Mouse (Mus musculus): ENCODE results near the gene Chad. TPM values are rescaled to one million over a fixed set of nuclear protein-coding genes. Genes with fewer than 3 reads are reported as not detected.

Chad gene
- polyA plus RNA-seq, 1 experiment from 2014 or later = 0.23 TPM

DNA sequence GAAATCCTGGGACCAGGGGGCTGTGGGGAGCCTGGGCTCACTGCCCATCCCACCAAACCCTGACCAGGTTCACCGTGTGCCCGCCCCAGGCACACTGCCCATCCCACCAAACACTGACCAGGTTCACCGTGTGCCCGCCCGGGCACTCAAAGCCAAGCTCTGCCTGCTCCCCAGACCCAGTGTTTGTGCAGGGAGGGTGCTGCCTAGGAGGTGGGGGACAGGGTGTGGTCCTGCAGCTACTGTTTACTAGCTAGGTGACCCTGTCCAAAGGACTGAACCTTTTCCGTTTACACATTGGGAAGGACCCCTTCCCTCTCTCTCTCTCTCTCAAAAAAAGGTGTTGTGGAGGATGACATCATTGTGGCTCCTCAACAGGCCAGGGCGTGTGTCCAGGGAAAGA is 2.5 kb downstream of the Chad start:
- H3K4me1 ChIP-seq = peaks cover 22% of the 10 kb centered on the region
- peaks cover 12% of the 10 kb centered on the region; the same call in 1 of the 2 replicates for H3K27me3 ChIP-seq
- no peak overlapping the region for H3K4me3 ChIP-seq (replicated peaks)
- 90% methylated on average over 7 of the region's 7 CpGs for WGBS
- no peak overlapping the region for H3K27ac ChIP-seq
- ATAC-seq (replicated peaks; ENCODE audit: low FRiP score) = no peak
- H3K4me2 ChIP-seq = no peak overlapping the region
- no peak overlapping the region for H3K9ac ChIP-seq
- no peaks in the 10 kb centered on the region for H3K9me3 ChIP-seq (replicated peaks)
- H3K36me3 ChIP-seq = peaks cover 25% of the 10 kb centered on the region

DNA sequence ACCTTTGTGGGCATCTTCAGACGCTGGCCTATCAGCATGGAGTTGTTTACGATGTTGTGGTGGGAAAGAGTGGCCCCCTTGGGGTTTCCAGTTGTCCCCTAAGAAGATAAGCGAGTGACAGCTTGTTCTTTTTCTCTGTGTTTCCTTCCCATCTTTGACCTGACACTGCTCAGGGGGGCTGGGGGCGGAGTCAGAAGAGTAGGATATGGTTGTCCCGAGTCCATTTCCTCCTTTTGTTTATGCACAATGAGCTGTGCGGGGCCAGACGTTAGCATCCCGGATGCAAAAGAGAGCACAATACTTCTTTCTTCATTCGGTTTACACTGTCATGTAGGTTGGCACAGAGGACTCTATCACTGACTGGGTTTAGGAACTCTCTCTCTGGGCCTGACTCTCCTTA is 5.8 kb downstream of the Chad start:
- Histone ChIP-seq H3K4me2 (0 out of 2 replicates have a peak overlapping the region, but pooled peaks have one; percentile 12), H3K9me3 (replicated peaks) (no peaks in the 10 kb centered on the region), H3K27me3 (peaks cover 4% of the 10 kb centered on the region; the same call in 1 of the 2 replicates), H3K4me3 (replicated peaks) (no peak overlapping the region), H3K4me1 (0 out of 2 replicates have a peak, but pooled peaks cover 9% of the 10 kb centered on the region), H3K27ac (peak overlapping the region; percentile 76), H3K9ac (no peak overlapping the region), H3K36me3 (peaks cover 25% of the 10 kb centered on the region)
- 42% methylated on average over 9 of the region's 9 CpGs for WGBS
- ATAC-seq (replicated peaks; ENCODE audit: low FRiP score) = 0 out of 2 replicates have a peak, but pooled peaks have one; percentile 16

DNA sequence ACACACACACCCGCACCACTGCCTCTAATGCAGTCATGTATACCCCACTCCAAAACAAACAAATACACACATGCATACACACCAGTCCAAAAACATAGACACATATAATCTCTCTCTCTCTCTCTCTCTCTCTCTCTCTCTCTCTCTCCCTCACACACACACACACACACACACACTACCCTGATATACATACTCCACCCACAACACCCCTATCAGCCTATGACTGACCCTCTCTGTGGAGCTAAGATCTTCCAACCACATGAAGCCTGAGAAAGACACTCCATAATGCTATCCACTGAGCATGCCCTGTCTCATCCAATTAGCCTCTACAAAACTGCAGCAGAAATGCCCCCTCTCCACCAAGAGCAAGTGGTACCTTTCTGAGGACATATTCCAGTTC is 7.0 kb downstream of the Chad start:
- 79% methylated on average over 1 of the region's 1 CpGs for WGBS
- no peak overlapping the region for H3K4me2 ChIP-seq
- peak overlapping the region; percentile 76; the same call in 1 of the 2 replicates for H3K27ac ChIP-seq
- H3K27me3 ChIP-seq = no peaks in the 10 kb centered on the region
- H3K9ac ChIP-seq = no peak overlapping the region
- H3K9me3 ChIP-seq (replicated peaks) = no peaks in the 10 kb centered on the region
- no peak for ATAC-seq (replicated peaks; ENCODE audit: low FRiP score)
- H3K4me3 ChIP-seq (replicated peaks) = no peak overlapping the region
- 0 out of 2 replicates have a peak, but pooled peaks cover 9% of the 10 kb centered on the region for H3K4me1 ChIP-seq
- H3K36me3 ChIP-seq = peaks cover 25% of the 10 kb centered on the region

DNA sequence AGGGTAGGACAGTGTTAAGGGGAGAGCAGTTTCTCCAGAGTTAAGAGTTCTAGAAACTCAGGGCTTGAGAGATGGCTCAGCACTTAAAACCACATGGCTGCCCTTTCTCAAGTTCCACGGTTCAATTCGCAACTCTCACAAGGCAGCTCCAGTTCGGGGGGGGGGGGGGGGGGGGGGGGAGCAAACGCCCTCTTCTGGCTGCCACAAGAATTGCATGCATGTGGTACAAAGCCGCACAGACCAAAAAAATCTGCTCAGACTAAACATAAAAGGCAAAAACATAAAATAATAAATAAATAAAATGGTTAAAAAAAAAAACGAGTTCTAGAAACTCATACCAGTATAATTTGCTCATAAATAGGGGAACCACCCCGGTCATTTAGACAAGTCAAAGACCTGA is 9.7 kb downstream of the Chad start:
- no peak for ATAC-seq (replicated peaks; ENCODE audit: low FRiP score)
- H3K9ac ChIP-seq = no peak overlapping the region
- H3K4me2 ChIP-seq = no peak overlapping the region
- H3K9me3 ChIP-seq (replicated peaks) = no peaks in the 10 kb centered on the region
- H3K4me1 ChIP-seq = 0 out of 2 replicates have a peak, but pooled peaks cover 9% of the 10 kb centered on the region
- WGBS = 29% methylated on average over 6 of the region's 7 CpGs
- H3K27ac ChIP-seq = no peak overlapping the region
- no peaks in the 10 kb centered on the region for H3K27me3 ChIP-seq
- no peak overlapping the region for H3K4me3 ChIP-seq (replicated peaks)
- H3K36me3 ChIP-seq = peaks cover 13% of the 10 kb centered on the region

DNA sequence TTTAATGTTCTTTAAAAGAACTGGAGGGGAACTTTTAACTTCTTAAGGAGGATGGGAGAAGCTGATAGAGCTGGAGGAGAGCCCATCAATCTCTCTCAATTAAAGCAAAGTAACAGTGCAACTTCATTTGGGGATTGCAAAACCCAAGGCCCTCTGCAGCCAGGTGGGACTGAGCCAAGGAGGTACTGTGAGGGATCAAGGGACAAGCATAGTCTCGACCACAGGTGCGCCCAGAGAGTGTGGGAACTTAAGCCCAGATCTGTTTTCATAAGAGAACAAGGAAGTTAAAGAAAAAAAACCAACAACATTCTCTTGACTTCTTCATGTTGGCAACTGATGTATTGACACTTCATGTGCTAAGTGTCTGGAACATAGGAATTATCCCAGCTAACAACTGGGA is 10.2 kb downstream of the Chad start:
- H3K4me2 ChIP-seq = no peak overlapping the region
- 81% methylated on average over 2 of the region's 2 CpGs for WGBS
- H3K9ac ChIP-seq = no peak overlapping the region
- H3K4me3 ChIP-seq (replicated peaks) = no peak overlapping the region
- 0 out of 2 replicates have a peak, but pooled peaks cover 9% of the 10 kb centered on the region for H3K4me1 ChIP-seq
- H3K9me3 ChIP-seq (replicated peaks) = no peaks in the 10 kb centered on the region
- ATAC-seq (replicated peaks; ENCODE audit: low FRiP score) = no peak
- H3K36me3 ChIP-seq = peaks cover 8% of the 10 kb centered on the region; the same call in 1 of the 2 replicates
- H3K27me3 ChIP-seq = no peaks in the 10 kb centered on the region
- no peak overlapping the region for H3K27ac ChIP-seq

DNA sequence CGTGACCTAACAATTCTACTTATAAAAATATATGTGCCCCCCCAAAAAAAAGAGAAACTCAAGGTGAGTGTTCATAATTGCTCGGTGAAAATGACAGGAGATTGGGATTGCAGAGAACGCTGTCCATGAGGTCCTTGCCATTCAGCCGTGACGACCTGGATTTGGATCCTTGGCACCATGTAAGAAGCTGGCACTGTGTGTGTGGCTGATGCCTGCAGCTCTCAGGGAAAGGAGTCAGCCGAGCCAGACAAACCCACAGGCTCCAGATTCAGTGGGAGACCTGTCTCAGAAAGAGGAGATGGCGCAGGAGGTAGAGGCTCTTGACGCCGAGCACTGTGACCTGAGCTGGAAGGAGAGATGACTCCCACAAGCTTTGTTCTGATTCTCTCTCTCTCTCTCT is 11.5 kb downstream of the Chad start:
- 78% methylated on average over 9 of the region's 9 CpGs for WGBS

DNA sequence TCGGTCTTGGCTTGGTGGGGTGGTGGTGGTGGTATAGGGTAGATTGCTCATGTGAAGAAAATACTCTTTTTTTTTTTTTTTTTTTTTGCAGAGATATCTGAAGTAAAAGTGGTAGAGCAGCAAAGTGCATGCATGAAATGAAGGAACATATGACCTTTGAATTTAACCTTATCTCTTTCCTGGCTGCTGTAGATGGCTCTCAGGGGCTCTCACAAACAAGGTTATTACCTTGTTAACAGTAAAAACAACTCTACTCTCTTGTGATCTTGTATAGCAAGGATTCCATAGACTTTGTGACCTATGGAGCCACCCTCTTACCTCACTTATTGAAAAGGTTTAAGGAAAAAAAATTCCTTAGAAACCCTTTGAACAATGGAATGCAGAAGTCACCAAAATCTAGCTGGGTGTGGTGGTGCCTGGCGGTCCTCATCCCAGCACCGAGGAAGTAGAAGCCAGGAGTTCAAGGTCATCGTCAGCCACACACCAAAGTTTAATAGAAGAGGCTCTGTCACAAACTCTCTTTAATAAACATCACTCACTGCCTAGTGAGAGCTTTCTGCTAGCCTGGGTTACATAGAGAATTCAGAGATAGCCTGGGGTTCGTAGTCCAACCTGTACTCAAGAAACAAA is 15.4 kb downstream of the Chad start:
- Histone ChIP-seq H3K9me3 (replicated peaks) (no peaks in the 10 kb centered on the region), H3K4me1 (no peaks in the 10 kb centered on the region), H3K36me3 (no peaks in the 10 kb centered on the region), H3K27ac (no peak overlapping the region), H3K27me3 (no peaks in the 10 kb centered on the region), H3K9ac (no peak overlapping the region), H3K4me2 (no peak overlapping the region), H3K4me3 (replicated peaks) (no peak overlapping the region)
- ATAC-seq (replicated peaks; ENCODE audit: low FRiP score) = no peak
- WGBS = 85% methylated on average over 5 of the region's 5 CpGs

More for the DNA sequence above, 11.5 kb downstream of the Chad start:
- no peak for ATAC-seq (replicated peaks; ENCODE audit: low FRiP score)
- Histone ChIP-seq H3K36me3 (no peaks in the 10 kb centered on the region), H3K4me2 (no peak overlapping the region), H3K4me3 (replicated peaks) (no peak overlapping the region), H3K9ac (no peak overlapping the region), H3K4me1 (0 out of 2 replicates have a peak, but pooled peaks cover 3% of the 10 kb centered on the region), H3K9me3 (replicated peaks) (no peaks in the 10 kb centered on the region), H3K27ac (no peak overlapping the region), H3K27me3 (no peaks in the 10 kb centered on the region)

DNA sequence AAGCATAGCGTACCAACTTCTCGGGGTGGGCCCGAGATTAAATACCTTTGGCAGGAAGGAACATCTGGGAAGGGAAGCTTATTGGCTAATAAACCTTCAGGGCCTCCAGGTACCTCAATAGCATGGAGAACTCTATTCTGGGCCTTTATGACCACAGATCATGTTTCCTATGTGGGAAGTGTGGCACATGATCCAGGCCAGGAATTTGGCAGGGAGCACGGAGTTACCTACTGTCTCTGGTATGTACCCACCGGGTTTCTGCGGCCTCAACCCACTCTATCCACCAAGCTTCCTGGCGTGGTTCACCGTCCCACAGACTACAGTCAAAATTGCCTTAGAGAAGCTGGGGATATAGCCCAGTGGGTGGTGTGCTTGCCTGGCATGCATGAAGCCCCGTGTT is 20.2 kb downstream of the Chad start:
- ATAC-seq (replicated peaks; ENCODE audit: low FRiP score) = no peak
- no peaks in the 10 kb centered on the region for H3K27me3 ChIP-seq
- H3K4me3 ChIP-seq (replicated peaks) = no peak overlapping the region
- H3K9me3 ChIP-seq (replicated peaks) = no peaks in the 10 kb centered on the region
- no peak overlapping the region for H3K9ac ChIP-seq
- H3K4me1 ChIP-seq = peaks cover 8% of the 10 kb centered on the region
- 88% methylated on average over 9 of the region's 9 CpGs for WGBS
- no peaks in the 10 kb centered on the region for H3K36me3 ChIP-seq
- H3K4me2 ChIP-seq = no peak overlapping the region
- H3K27ac ChIP-seq = no peak overlapping the region

DNA sequence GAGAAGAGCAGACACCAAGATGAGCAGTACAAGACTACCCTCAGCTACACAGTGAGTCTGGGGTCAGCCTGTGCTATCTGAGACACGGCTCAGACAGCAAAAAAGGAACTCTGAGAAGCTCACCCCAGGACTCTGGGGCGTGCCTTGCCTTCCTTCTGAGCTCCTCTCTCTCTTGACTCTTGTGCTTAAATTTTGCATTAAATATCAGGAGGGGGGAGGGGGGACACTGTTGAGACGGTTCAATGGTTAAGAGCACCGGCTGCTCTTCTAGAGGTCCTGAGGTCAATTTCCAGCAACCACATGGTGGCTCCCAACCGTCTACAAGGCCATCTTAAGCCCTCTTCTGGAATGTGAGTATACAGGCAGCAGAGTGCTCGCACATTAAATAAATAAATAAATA is 22.7 kb downstream of the Chad start:
- 66% methylated on average over 6 of the region's 6 CpGs for WGBS
- H3K4me3 ChIP-seq (replicated peaks) = no peak overlapping the region
- H3K9me3 ChIP-seq (replicated peaks) = no peaks in the 10 kb centered on the region
- H3K4me2 ChIP-seq = no peak overlapping the region
- no peaks in the 10 kb centered on the region for H3K36me3 ChIP-seq
- ATAC-seq (replicated peaks; ENCODE audit: low FRiP score) = no peak
- H3K4me1 ChIP-seq = peaks cover 29% of the 10 kb centered on the region
- H3K9ac ChIP-seq = no peak overlapping the region
- H3K27ac ChIP-seq = no peak overlapping the region
- no peaks in the 10 kb centered on the region for H3K27me3 ChIP-seq

DNA sequence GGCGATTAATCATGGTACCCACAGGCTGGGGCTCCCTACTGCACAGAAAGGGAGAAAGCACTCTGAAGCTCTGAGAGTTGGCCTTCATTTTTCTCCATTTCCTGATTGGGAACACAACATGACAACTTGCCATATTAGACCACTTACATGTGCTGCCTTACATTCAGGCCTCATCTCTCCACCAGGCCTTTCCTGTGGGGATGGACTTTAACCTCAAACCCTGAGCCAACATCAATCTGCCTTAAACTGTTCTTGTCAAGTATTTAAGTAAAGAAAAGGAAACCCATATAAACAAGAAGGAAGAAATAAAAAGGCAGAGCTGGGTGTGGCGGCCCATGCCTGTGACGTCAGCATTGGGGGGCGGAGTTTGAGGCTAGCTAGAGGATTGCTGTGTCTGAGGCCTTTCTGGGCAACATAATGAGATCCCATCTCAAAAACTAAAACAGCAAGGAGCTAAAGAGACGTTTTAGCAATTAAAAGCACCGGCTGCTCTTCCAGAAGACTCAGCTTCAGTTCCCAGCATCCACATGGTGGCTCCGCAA is 31.5 kb downstream of the Chad start:
- Histone ChIP-seq H3K27me3 (no peaks in the 10 kb centered on the region), H3K4me3 (replicated peaks) (no peak overlapping the region), H3K9ac (no peak overlapping the region), H3K9me3 (replicated peaks) (no peaks in the 10 kb centered on the region), H3K4me2 (no peak overlapping the region), H3K27ac (0 out of 2 replicates have a peak overlapping the region, but pooled peaks have one; percentile 13), H3K4me1 (peaks cover 40% of the 10 kb centered on the region), H3K36me3 (0 out of 2 replicates have a peak, but pooled peaks cover 5% of the 10 kb centered on the region)
- ATAC-seq (replicated peaks; ENCODE audit: low FRiP score) = no peak
- WGBS = 67% methylated on average over 7 of the region's 7 CpGs

DNA sequence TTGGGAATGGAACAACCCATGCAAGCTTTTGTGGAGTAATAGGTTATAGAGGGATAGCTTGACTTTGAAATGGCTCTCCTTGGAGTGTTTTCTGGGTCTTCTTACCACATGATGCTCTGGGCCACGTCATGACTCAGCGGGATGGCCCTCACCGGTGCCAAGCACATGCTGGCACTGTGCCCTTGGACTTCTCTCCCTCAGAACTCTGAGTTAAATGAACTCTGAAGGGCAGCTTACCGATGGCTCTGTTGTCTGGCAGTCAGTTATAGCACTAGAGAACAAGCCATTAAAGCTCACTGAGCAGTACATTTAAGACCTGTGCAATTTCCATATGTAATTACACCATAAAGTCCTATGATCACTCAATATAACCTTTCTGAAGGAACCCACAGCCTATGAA is 32.5 kb downstream of the Chad start:
- no peaks in the 10 kb centered on the region for H3K27me3 ChIP-seq
- peaks cover 35% of the 10 kb centered on the region for H3K4me1 ChIP-seq
- H3K4me3 ChIP-seq (replicated peaks) = no peak overlapping the region
- H3K4me2 ChIP-seq = no peak overlapping the region
- H3K9ac ChIP-seq = no peak overlapping the region
- WGBS = 78% methylated on average over 4 of the region's 4 CpGs
- no peak for ATAC-seq (replicated peaks; ENCODE audit: low FRiP score)
- H3K9me3 ChIP-seq (replicated peaks) = no peaks in the 10 kb centered on the region
- no peak overlapping the region for H3K27ac ChIP-seq
- 0 out of 2 replicates have a peak, but pooled peaks cover 5% of the 10 kb centered on the region for H3K36me3 ChIP-seq

DNA sequence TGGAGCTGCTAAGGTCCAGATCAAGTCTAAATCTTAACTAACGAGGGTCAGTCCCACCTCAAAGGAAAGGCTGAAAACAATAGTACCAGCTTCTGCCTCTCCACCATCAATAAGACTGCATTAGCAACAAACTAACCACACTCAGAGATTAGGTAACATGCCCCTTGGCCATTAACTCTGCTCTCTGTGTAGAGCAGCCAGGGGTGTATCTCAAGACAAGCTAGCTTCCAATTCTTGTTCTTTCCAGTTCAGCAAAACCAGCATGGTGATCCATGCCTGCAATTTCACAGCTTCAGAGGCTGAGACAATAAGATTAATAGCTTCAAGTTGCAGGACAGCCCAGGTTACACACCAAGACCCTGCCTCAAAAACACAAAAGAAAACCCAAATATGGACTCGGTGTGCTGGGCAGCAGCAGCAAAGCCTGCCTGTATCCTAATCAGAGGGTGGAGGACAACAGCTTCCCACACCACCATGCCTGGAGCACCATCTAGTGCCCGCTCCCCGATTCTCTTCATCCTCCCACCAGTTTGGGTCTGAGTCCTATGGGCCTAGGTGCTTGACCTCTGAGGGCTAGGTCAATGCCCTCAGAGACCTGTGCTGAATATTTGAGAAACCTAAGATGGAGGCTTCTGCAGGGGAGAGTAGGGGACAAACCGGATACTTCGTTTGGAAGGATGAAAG is 33.7 kb downstream of the Chad start:
- Histone ChIP-seq H3K27ac (0 out of 2 replicates have a peak overlapping the region, but pooled peaks have one; percentile 37), H3K9ac (no peak overlapping the region)
- 43% methylated on average over 6 of the region's 6 CpGs for WGBS

More for the DNA sequence above, 33.7 kb downstream of the Chad start:
- H3K9me3 ChIP-seq (replicated peaks) = no peaks in the 10 kb centered on the region
- peaks cover 37% of the 10 kb centered on the region for H3K4me1 ChIP-seq
- ATAC-seq (replicated peaks; ENCODE audit: low FRiP score) = no peak
- H3K36me3 ChIP-seq = 0 out of 2 replicates have a peak, but pooled peaks cover 5% of the 10 kb centered on the region
- H3K4me2 ChIP-seq = peak overlapping the region; percentile 12; the same call in 1 of the 2 replicates
- no peaks in the 10 kb centered on the region for H3K27me3 ChIP-seq
- no peak overlapping the region for H3K4me3 ChIP-seq (replicated peaks)

Data from kidney, embryonic 15.5 days (tissue).